Mouse (Mus musculus): ENCODE data around the gene Slc16a5. TPM values are rescaled to one million over a fixed set of nuclear protein-coding genes. Genes with fewer than 3 reads are reported as not detected.
"Not testable (repeated sequence)": the region's sequence is repeated elsewhere in the genome, so short reads cannot be mapped to it uniquely, and the experiment has no call there.

The Slc16a5 gene
- total RNA-seq, 2 experiments from 2014 or later = 0.51 to 3.6 TPM

GRCm38 (mm10) chr11:115447321-115447885, 14.9 kb upstream of the Slc16a5 start:
- no peak for DNase-seq (ENCODE audit: low spot score in 2 of 2)

- DNase-seq (ENCODE audit: low spot score in 2 of 2) = no peak
These were observed 14.2 kb upstream of the Slc16a5 start for GRCm38 (mm10) chr11:115448075-115448474.

GRCm38 (mm10) chr11:115448998-115449397, 13.3 kb upstream of the Slc16a5 start:
- DNase-seq (ENCODE audit: low spot score in 2 of 2) = no peak

DNA sequence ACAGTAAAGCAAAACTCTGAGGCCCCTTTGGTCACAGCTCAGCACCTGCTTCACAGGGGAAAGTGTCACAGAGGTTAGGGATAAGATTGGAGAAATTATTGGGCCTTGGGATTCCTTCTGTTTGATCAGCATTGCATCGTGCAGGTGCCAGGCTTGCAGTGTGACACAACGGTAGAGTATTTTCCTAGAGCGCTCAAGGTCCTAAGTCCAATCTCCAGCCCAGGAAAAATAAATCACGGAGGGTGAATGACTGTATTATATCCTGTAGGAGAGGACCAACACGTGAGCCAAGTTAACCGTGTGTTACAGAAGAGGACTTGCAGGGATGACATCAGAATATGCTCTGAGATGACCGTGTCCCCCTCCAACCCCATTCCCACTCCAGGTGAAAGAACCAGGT, 12.1 kb upstream of the Slc16a5 start:
- DNase-seq (ENCODE audit: low spot score in 2 of 2) = no peak

- DNase-seq (ENCODE audit: low spot score in 2 of 2) = no peak
These were observed 10.5 kb upstream of the Slc16a5 start for GRCm38 (mm10) chr11:115451781-115452241.

DNA sequence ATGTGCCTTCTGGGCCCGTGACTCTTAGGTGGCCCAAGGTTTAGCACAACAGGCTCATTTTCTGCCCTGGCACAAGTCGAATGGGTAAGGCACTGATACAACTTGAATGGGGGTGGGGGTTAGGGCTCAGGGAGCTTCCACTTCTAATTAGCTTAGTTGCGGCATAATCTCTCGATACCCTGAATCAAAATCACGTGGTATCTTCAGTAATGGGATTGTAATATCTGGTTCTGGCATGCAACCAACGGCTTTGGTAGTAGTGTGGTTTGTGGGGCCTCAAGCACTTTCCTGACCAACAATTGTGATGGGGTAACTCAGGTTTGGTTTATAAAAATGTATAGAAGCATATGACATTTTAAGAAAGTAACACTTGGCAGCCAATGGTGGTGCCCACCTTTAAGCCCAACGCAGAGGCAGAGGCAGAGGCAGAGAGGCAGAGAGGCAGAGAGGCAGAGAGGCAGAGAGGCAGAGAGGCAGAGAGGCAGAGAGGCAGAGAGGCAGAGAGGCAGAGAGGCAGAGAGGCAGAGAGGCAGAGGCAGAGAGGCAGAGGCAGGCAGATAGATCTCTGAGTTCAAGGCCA, 9.9 kb upstream of the Slc16a5 start:
- DNase-seq (ENCODE audit: low spot score in 2 of 2) = no peak

GRCm38 (mm10) chr11:115453306-115453705, 9.0 kb upstream of the Slc16a5 start:
- DNase-seq (ENCODE audit: low spot score in 2 of 2) = no peak

DNA sequence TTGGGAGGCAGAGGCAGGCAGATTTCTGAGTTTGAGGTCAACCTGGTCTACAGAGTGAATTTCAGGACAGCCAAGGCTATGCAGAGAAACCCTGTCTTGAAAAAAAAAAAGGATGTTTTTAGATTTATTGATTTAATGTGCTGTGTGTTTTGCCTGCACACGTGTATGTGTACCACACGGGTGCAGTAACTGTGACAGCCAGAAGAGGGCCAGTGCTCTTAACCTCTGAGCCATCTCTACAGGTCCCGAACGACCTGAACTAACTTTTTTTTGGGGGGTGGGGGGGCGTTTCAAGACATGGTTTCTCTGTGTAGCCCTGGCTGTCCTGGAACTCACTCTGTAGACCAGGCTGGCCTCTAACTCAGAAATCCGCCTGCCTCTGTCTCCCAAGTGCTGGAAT, 7.5 kb upstream of the Slc16a5 start:
- DNase-seq (ENCODE audit: low spot score in 2 of 2) = not testable (repeated sequence)

- no peak for DNase-seq (ENCODE audit: low spot score in 2 of 2)
These were observed 6.7 kb upstream of the Slc16a5 start for GRCm38 (mm10) chr11:115455619-115456018.

DNA sequence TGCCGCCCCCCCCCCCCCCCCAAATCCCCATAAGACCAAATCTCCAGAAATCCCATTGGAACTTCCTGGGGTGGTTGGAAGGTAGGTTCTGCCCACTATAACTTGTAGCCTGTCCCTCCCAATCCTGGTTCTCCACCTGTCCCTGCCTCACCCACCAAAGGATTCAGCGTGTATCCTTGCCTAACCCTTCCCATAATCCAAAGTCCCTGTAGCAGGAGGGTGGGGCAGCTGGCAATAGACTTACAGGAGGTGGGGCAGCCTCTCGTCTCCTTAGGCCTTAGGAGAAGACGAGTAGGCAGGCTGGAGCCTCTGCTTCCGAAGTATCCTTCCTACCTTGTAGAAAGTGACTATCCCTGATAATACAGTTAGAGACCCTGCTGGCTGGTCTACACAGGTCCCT, 6.1 kb upstream of the Slc16a5 start:
- no peak for DNase-seq (ENCODE audit: low spot score in 2 of 2)

GRCm38 (mm10) chr11:115457405-115457804, 4.9 kb upstream of the Slc16a5 start:
- DNase-seq (ENCODE audit: low spot score in 2 of 2) = no peak

DNA sequence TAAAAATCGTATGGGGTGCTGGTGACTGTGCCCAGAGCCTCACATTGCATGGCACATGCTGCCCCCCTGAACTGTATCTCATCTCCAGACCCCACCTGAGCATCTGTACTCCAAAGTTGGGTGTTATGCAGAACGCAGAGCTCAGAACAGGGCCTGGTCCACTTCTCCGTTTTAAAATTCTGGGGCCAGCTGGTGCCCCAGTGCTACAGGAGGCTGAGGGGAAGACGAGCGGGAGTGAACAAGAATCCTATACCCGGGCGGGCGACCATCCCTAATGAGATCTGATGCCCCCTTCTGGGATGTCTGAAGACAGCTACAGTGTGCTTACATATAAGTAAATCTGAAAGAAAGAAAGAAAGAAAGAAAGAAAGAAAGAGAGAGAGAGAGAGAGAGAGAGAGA, 1.3 kb upstream of the Slc16a5 start:
- no peak for DNase-seq (ENCODE audit: low spot score in 2 of 2)

DNA sequence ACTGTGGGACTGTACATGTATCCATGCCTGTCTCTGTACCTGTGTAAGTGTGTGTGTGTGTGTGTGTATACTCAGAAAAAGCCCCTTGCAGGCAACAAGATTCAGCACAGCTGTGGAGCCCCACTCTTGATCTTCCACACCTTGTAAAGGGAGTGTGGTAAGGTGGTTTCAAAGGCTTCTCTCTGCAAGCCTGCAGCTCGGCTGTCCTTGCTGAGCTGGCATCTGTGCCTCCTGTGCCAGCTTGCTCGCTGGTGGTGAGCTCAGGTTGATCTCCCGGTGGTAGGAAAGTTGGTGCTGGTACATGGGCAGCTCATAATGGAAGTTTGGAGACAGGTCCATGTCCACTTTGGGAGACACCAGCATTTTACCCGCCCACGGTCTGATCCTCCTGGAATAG, 430 bp upstream of the Slc16a5 start:
- DNase-seq (ENCODE audit: low spot score in 2 of 2) = no peak

- DNase-seq (ENCODE audit: low spot score in 2 of 2) = no peak
These were observed 1.1 kb downstream of the Slc16a5 start for GRCm38 (mm10) chr11:115463397-115463796.

DNA sequence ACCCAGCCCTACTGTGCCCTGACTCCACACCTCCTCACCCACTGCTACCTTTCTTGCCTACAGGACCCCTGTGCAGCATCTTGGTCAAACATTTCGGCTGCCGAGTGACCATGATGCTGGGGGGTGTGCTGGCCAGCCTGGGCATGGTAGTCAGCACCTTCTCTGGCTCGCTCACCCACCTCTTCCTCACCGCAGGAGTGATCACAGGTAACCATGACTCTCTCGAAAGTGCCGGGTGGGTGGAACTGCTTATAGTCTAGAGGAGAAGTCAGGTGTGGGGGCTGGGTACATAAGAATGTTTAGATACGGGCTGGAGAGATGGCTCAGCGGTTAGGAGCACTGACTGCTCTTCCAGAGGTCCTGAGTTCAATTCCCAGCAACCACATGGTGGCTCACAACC, 2.6 kb downstream of the Slc16a5 start:
- DNase-seq (ENCODE audit: low spot score in 2 of 2) = no peak

DNA sequence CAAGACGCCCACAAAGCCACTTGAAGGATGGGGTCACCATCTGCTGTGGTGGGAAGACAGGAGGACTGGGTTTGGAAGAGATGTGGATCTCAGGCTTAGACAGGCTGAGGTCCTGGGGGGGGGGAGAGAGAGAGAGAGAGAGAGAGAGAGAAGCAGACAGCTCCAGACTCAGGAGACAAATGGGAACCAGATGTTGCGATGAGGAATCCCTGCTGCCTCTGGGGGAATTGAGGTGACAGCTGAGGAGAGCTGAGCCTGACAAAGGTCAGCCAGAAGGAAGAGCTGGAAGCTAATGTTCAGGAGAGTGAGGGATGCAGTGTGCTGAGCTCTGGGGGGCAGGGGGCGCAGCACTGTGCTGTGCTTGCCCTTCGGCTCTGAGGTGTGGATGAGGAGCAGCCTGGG, 4.9 kb downstream of the Slc16a5 start:
- DNase-seq (ENCODE audit: low spot score in 2 of 2) = no peak

- DNase-seq (ENCODE audit: low spot score in 2 of 2) = no peak
These were observed 9.9 kb downstream of the Slc16a5 start for GRCm38 (mm10) chr11:115472183-115472582.

GRCm38 (mm10) chr11:115473626-115474275, 11.5 kb downstream of the Slc16a5 start:
- peak; percentile 87 to 89 for DNase-seq (ENCODE audit: low spot score in 2 of 2)

DNA sequence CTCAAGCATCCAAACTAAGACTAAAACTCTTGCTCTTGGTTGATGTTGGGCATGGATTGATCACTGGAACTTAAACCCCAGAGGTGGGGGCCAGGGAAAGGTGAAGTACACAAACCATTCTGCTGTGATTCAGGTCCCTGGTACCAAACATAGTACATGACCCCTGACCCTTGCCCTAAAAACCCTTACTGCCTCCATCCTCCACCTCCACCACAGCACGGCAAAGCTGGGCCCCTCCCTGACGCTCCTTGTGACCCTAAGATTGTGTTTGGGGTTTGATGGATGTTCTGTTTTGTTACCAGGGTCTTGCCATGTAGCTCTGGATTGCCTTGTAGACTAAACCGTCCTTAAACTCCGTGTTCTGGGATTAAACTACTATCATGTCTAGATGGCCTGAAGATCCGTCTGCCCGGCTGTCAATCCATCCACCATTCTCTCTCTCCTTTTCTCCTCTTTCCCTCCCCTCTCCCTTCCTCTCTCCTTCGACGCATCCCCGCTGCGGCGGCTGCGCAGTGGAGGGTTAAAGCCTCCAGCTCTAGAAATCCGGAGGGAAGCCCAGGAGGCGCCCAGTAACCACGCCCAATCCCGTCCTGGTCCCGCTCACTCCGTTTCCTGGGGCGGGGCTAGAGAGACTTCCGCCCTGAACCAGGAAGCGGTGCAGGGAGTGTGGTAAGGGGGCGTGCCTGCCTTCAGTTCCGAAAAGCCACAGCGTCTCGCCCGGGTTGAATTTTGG, 12.9 kb downstream of the Slc16a5 start, which contains the start of gene Armc7:
Gene Armc7 (plus strand): TSS at position 643 of the 733 bp plus-strand sequence.
- peak; percentile 77 to 92 for DNase-seq (ENCODE audit: low spot score in 2 of 2)

DNA sequence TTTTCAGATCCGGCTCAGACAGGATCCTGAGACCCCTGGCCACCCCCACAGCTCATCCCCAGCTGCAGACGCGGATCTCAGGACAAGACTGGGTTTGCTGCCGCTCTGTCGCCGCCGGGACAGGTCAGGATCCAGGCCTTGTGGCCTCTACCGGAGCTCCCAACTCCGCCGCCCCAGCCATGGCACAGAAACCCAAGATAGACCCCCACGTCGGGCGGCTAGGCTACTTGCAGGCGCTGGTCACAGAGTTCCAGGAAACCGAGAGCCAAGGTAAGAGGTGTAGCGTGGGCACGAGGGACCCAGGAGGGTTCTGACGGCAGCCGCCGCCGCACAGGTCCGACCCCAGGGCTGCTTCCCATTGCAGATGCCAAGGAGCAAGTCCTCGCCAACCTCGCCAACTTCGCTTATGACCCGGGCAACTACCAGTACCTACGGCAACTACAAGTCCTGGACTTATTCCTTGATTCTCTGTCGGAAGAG, 13.5 kb downstream of the Slc16a5 start:
- no peak for DNase-seq (ENCODE audit: low spot score in 2 of 2)

GRCm38 (mm10) chr11:115476630-115477029, 14.4 kb downstream of the Slc16a5 start:
- DNase-seq (ENCODE audit: low spot score in 2 of 2) = not testable (repeated sequence)

GRCm38 (mm10) chr11:115477388-115477787, 15.1 kb downstream of the Slc16a5 start:
- not testable (repeated sequence) for DNase-seq (ENCODE audit: low spot score in 2 of 2)
